Mouse (Mus musculus) forebrain, embryonic 14.5 days (tissue): ENCODE data around the gene Grid2ip. TPM values are rescaled to one million over a fixed set of nuclear protein-coding genes. Genes with fewer than 3 reads are reported as not detected.
A peak's percentile ranks its signal among the peaks of the same experiment; 100 is the strongest.
"Not testable (repeated sequence)": the region's sequence is repeated elsewhere in the genome, so short reads cannot be mapped to it uniquely, and the experiment has no call there.

Source experiments
- ATAC-seq: fragments of 200-750 bp; cut with Nextera tagmentation; 2 replicates; pipeline ENCODE4 v1.8.0; 2017; ENCODE audit warnings: mild to moderate bottlenecking, moderate library complexity
- DNase-seq: peaks from one replicate; pipeline ENCODE4 v3.0.0-alpha.2; 2015; ENCODE audit warnings: low spot score
- H3K27ac ChIP-seq: fragments of 300-500 bp; sonication (generic); 2 replicates; pipeline ENCODE4 v1.5.1; 2014; ENCODE audit warnings: low read depth, mild to moderate bottlenecking, control low read depth, low read length, moderate library complexity
- H3K27me3 ChIP-seq: fragments of 300-500 bp; sonication (generic); replicated peaks from 2 replicates; pipeline ENCODE4 v1.6.1; 2014; ENCODE audit warnings: low read length, control low read depth, mixed read lengths; ENCODE audit not compliant: control insufficient read depth, insufficient read depth
- H3K36me3 ChIP-seq: fragments of 300-500 bp; sonication (generic); 2 replicates; pipeline ENCODE4 v1.6.1; 2014; ENCODE audit warnings: low read length, control low read depth; ENCODE audit not compliant: control insufficient read depth, insufficient read depth
- H3K4me1 ChIP-seq: fragments of 300-500 bp; sonication (generic); 2 replicates; pipeline ENCODE4 v1.6.1; 2014; ENCODE audit warnings: antibody characterized with exemption, low read length, control low read depth; ENCODE audit not compliant: control insufficient read depth, insufficient read depth
- H3K4me2 ChIP-seq: fragments of 300-500 bp; sonication (generic); 2 replicates; pipeline ENCODE4 v1.6.1; 2014; ENCODE audit warnings: mild to moderate bottlenecking, control low read depth, low read length
- H3K4me3 ChIP-seq: fragments of 300-500 bp; sonication (generic); 2 replicates; pipeline ENCODE4 v1.5.1; 2014; ENCODE audit warnings: low read depth, low read length, control low read depth
- H3K9ac ChIP-seq: fragments of 300-500 bp; sonication (generic); 2 replicates; pipeline ENCODE4 v1.6.1; 2014; ENCODE audit warnings: mild to moderate bottlenecking, low read length, control low read depth, moderate library complexity
- H3K9me3 ChIP-seq: fragments of 300-500 bp; sonication (generic); replicated peaks from 2 replicates; pipeline ENCODE4 v1.6.1; 2016; ENCODE audit warnings: low read length, control low read depth, mixed read lengths; ENCODE audit not compliant: control insufficient read depth
- WGBS: fragments of 180-500 bp; shearing (Covaris S2); extraction: QIAGEN DNeasy Blood & Tissue Kit; methylation state at CpG from one replicate; pipeline ENCODE4 v1.1.7; 2014; 5-methylcytosine and 5-hydroxymethylcytosine counted together
- polyA plus RNA-seq: library from polyadenylated mRNA; unstranded; fragments of >200 nt; fragmentation: Nextera tagmentation; extraction: Ambion mirVana; gene quantifications from 2 replicates; pipeline ENCODE4 v1.2.1, GENCODE M21; 2014

Grid2ip gene
- polyA plus RNA-seq, 1 experiment from 2014 or later: 0.18 TPM

DNA sequence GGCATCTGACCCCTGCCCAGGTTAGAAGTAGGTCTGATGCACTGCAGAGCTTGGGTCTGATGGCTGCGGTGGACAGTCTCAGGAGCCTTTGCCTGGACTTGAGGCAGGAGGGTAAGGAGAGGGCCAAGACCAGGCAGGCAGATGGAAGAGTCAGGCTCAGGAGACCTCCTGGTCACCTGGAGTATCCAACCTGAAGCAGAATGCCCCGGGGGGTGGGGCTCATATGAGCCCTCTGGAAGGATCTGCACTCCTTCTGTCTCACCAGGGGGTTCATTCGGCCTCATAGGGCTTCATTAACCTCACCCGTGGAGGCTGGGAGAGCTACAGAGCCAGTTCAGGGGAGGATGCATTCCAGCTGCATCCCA, 14.0 kb downstream of the Grid2ip start:
- Histone ChIP-seq H3K36me3 (no peaks in the 10 kb centered on the region), H3K27me3 (peaks cover 69% of the 10 kb centered on the region), H3K4me1 (no peaks in the 10 kb centered on the region; the same call in 1 of the 2 replicates), H3K9me3 (0 out of 2 replicates have a peak, but pooled peaks cover under 1% of the 10 kb centered on the region), H3K4me2 (no peak overlapping the region), H3K4me3 (no peak overlapping the region), H3K27ac (no peak overlapping the region), H3K9ac (no peak overlapping the region)
- DNase-seq (no peak), ATAC-seq (no peak)
- WGBS: 57% methylated on average over 4 of the region's 4 CpGs

DNA sequence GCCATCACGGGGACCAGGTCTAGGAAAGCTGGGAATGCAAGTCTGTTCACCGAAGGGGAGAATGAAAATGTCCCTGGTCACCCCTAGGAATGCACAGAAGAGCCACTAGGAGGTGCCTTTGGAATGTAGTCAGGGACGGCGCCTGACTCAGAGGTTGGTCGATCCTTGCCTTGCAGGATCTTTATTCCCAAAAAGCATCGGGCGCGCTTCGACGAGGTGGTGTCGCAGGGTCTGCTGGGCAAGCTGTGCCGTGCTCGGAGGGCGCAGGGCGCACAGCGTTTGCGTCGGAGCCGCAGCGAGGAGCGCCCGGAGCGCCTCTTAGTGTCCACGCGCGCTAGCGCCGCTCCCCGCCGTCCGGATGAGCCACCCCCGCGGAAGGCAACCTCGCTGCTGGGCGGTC, 15.7 kb downstream of the Grid2ip start:
- Histone ChIP-seq H3K4me2 (peak overlapping the region; percentile 47), H3K27me3 (peaks cover 65% of the 10 kb centered on the region), H3K4me1 (no peaks in the 10 kb centered on the region; the same call in 1 of the 2 replicates), H3K4me3 (peak overlapping the region; percentile 24), H3K9me3 (0 out of 2 replicates have a peak, but pooled peaks cover 2% of the 10 kb centered on the region), H3K36me3 (no peaks in the 10 kb centered on the region), H3K27ac (no peak overlapping the region), H3K9ac (no peak overlapping the region; the same call in 1 of the 2 replicates)
- ATAC-seq (no peak), DNase-seq (no peak)
- WGBS: 1% methylated on average over 29 of the region's 35 CpGs

DNA sequence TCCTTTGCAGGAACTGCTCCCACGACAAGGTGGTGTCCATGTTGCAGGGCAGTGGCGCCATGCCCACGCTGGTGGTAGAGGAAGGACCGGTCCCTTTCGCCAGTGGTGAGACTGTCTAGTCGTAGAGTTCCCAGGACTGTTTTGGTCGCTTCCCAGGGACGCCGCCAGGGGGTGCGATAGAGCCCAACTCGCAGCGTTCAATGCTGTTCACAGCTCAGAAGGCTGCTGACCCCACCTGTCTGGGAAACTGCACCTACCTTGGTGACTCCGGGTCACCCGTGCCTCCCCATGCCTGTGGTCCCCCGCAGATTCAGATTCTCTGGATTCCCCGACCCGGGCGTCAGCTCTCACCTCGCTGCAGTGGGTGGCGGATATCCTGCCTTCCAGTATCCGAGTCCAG, 18.1 kb downstream of the Grid2ip start:
- no peak for ATAC-seq
- 7% methylated on average over 20 of the region's 21 CpGs for WGBS
- peaks cover 45% of the 10 kb centered on the region for H3K27me3 ChIP-seq

DNA sequence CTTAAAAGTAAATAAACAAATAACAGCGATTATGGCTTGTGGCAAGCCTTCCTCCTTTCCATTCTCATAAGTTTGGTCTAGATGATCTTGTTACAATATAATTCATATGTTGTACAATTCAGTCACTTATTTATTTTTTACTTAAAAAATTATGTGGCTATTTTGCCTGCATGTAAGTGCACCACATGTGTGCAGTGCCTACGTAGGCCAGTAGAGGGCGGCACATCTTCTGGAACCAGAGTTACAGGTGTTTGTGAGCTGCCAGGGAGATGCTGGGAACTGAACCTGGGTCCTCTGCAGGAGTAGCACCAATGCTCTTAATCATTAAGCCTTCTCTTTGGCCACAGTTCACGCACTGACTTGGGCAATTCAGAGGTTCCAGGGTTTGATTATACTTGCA, 19.0 kb downstream of the Grid2ip start:
- no peaks in the 10 kb centered on the region for H3K4me1 ChIP-seq
- no peak overlapping the region for H3K4me3 ChIP-seq
- H3K9ac ChIP-seq: no peak overlapping the region
- no peak overlapping the region for H3K27ac ChIP-seq
- WGBS: 84% methylated on average over 4 of the region's 4 CpGs
- DNase-seq: no peak
- peaks cover 36% of the 10 kb centered on the region for H3K27me3 ChIP-seq
- H3K9me3 ChIP-seq: 0 out of 2 replicates have a peak, but pooled peaks cover 2% of the 10 kb centered on the region
- no peak overlapping the region for H3K4me2 ChIP-seq
- no peaks in the 10 kb centered on the region for H3K36me3 ChIP-seq
- no peak for ATAC-seq

More for the DNA sequence above, 18.1 kb downstream of the Grid2ip start:
- H3K36me3 ChIP-seq: no peaks in the 10 kb centered on the region
- no peak overlapping the region for H3K4me3 ChIP-seq
- H3K4me1 ChIP-seq: no peaks in the 10 kb centered on the region
- no peak overlapping the region for H3K27ac ChIP-seq
- no peak overlapping the region for H3K9ac ChIP-seq
- peak; percentile 55 for DNase-seq
- H3K9me3 ChIP-seq: 0 out of 2 replicates have a peak, but pooled peaks cover 2% of the 10 kb centered on the region
- peak overlapping the region; percentile 35 for H3K4me2 ChIP-seq

DNA sequence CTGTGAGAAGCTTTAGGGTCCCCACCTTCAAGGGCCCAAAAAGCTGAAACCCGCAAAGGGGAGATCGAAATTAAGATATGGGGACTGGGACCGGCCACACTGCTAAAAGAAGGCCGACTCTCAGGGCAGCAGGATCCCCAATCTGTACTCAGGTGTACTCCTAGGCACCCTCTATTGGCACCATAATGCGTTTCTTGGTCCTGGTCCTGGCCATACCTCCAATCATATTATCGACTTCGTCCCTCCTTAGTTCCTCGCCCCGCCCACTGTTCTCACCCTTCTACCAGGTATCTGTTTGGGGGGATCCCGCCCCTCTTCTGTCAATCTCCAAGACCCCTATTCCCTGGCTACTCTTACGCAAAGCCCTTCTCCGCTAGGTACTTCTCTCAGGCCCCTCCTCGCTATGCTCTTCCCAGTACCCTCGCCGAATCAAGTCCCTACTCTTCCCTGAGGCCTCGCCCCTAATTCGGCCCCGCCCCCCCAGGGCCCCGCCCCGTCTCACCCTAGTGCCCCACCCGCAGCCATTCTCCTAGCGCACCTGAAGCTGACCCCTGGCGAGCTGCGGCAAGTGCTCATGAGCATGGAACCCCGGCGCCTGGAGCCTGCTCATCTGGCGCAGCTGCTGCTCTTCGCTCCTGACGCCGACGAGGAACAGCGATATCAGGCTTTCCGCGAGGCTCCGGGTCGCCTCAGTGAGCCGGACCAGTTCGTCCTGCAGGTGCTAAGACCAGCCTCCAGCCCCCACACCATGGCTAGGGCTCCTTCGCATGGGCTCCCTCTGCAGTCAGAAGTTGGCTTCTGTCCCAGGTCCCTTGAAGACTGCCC, 29.9 kb downstream of the Grid2ip start:
- 10% methylated on average over 38 of the region's 39 CpGs for WGBS
- H3K36me3 ChIP-seq: no peaks in the 10 kb centered on the region
- 0 out of 2 replicates have a peak, but pooled peaks cover 13% of the 10 kb centered on the region for H3K27me3 ChIP-seq
- peak overlapping the region; percentile 40; the same call in 1 of the 2 replicates for H3K9ac ChIP-seq
- 0 out of 2 replicates have a peak, but pooled peaks cover 4% of the 10 kb centered on the region for H3K4me1 ChIP-seq
- ATAC-seq (0 out of 2 replicates have a peak, but pooled peaks have one; percentile 29), DNase-seq (no peak)
- H3K9me3 ChIP-seq: no peaks in the 10 kb centered on the region
- H3K4me3 ChIP-seq: peak overlapping the region; percentile 21
- H3K4me2 ChIP-seq: peak overlapping the region; percentile 56
- H3K27ac ChIP-seq: no peak overlapping the region

DNA sequence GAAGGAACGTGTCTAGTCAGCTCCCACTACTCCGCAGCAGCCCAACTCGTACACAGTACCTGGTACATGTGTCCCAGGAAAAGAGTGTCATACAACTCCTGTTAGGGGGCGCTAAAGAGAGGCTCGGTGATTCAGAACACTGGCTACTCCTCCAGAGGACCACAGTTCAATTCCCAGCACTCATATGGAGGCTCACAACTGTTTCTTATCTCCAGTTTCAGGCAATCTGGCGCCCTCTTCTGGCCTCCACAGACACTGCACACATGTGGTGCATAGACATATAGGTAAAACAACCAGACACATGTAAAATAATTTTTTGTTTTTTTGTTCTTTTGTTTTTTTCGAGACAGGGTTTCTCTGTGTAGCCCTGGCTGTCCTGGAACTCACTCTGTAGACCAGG, 37.0 kb downstream of the Grid2ip start:
- H3K36me3 ChIP-seq: no peaks in the 10 kb centered on the region
- H3K27me3 ChIP-seq: no peaks in the 10 kb centered on the region
- no peaks in the 10 kb centered on the region for H3K9me3 ChIP-seq
- ATAC-seq (no peak), DNase-seq (no peak)
- H3K4me1 ChIP-seq: no peaks in the 10 kb centered on the region
- H3K27ac ChIP-seq: no peak overlapping the region
- no peak overlapping the region for H3K4me2 ChIP-seq
- no peak overlapping the region for H3K4me3 ChIP-seq
- H3K9ac ChIP-seq: no peak overlapping the region
- WGBS: 76% methylated on average over 7 of the region's 7 CpGs

DNA sequence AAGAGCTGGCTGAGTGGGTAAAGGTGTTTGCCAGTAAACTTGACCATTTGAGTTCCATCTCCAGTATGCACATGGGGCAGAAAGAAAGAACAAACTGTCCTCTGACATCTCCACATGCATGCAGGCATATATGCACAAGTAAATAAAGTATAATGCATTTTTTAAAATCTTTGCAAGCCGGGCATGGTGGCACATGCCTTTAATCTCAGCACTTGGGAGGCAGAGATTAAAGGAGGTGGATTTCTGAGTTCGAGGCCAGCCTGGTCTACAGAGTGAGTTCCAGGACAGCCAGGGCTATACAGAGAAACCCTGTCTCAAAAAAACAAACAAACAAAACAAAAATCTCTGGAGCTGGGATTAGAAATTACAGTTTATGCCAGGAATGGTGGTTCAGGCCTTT, 37.8 kb downstream of the Grid2ip start:
- 92% methylated on average over 2 of the region's 2 CpGs for WGBS

DNA sequence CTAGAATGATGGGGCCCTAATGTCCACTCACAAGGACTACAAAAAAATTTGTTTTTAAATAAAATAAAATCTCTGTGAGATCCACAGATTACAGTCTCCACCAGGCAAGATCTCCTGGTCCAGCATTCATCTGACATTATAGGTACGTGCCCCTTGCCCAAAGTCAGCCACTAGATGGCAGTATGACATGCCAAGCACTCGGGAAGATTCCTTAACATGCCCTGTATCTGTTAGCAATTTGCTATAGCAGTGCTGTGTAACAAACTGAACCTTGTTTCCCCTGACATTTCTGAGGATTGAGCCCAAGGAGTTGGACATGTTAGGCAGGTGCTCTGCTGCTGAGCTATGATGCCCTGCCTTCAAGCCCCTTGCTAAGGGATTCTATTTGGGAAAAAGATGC, 38.5 kb downstream of the Grid2ip start:
- Histone ChIP-seq H3K27ac (no peak overlapping the region), H3K27me3 (no peaks in the 10 kb centered on the region), H3K4me2 (no peak overlapping the region), H3K9ac (no peak overlapping the region), H3K9me3 (no peaks in the 10 kb centered on the region), H3K4me3 (no peak overlapping the region), H3K36me3 (no peaks in the 10 kb centered on the region), H3K4me1 (no peaks in the 10 kb centered on the region)
- no peak for DNase-seq
- WGBS: 39% methylated on average over 2 of the region's 2 CpGs
- no peak for ATAC-seq

More for the DNA sequence above, 37.8 kb downstream of the Grid2ip start:
- not testable (repeated sequence) for H3K4me3 ChIP-seq, H3K27ac ChIP-seq, H3K4me2 ChIP-seq, ATAC-seq, H3K9ac ChIP-seq, H3K4me1 ChIP-seq, H3K36me3 ChIP-seq, H3K9me3 ChIP-seq, H3K27me3 ChIP-seq, DNase-seq

DNA sequence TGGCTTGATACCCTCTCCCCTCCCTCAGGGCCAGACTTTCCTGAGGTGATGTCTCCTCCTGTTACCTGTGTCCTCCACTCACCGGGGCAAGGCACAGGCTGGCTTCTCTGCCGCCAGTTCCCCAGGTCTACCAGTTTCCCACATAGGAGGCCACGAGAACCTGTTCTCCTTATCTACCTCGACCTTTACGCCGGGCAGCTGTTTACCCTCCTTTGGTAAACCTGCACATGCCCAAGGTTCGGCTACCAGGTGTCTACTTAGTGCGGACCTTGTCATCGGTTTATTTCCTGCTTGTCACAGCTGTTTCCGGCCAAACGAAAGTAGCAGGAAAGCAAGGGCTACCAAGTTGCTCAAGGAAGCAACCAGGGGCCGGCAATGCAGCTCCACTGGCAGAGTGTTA, 43.4 kb downstream of the Grid2ip start:
- WGBS: 92% methylated on average over 12 of the region's 12 CpGs
- ATAC-seq (no peak), DNase-seq (no peak)
- Histone ChIP-seq H3K4me2 (no peak overlapping the region), H3K36me3 (no peaks in the 10 kb centered on the region; the same call in 1 of the 2 replicates), H3K4me1 (peaks cover 6% of the 10 kb centered on the region), H3K27me3 (no peaks in the 10 kb centered on the region), H3K9me3 (no peaks in the 10 kb centered on the region), H3K27ac (no peak overlapping the region), H3K9ac (no peak overlapping the region), H3K4me3 (no peak overlapping the region)
